ENCODE assay signal across 15 mouse cellular contexts in genomic region chr13:52985508-52986214, GRCm38 (mm10). TPM values are rescaled to one million over a fixed set of nuclear protein-coding genes. Genes with fewer than 3 reads are reported as not detected.
DNase-seq lines count a peak whose midpoint lies in the region; TF ChIP-seq lines count a peak whose summit lies in the region.
"Had no signal": no experiment of that assay in that cellular context is flagged by ENCODE, and none has a peak within 500 bp of the region (broad histone marks: within the 10 kb centered on the region; RNA-seq: fewer than 3 reads in every experiment).

No protein-coding gene starts in this region.

- no peak overlapping the region for H3K4me3 ChIP-seq in midbrain, embryonic 10.5 days
- H3K4me3 ChIP-seq in left cerebral cortex, adult 2 months: no peak overlapping the region
- H3K4me3 ChIP-seq: heart, embryonic 10.5 days; limb, embryonic 13.5 days; neural tube, embryonic 13.5 days had no signal

- H3K4me1 ChIP-seq in midbrain, embryonic 10.5 days: peaks cover 12% of the 10 kb centered on the region

- DNase-seq in 3134 (ENCODE audit: extremely low read depth, insufficient read length, low spot score) (peak; percentile 41), 416B (ENCODE audit: low read depth) (peak; percentile 92)
- DNase-seq in gonadal fat pad, adult 2 months (ENCODE audit: low read depth): peak; percentile 97
- peak; percentile 53 to 56 for DNase-seq in lung, postnatal 4 days
- DNase-seq in midbrain, embryonic 10.5 days (ENCODE audit: low spot score): no peak
- DNase-seq in kidney, postnatal 36 days: no peak
- no peak for DNase-seq in left cerebral cortex, adult 2 months (ENCODE audit: extremely low spot score in 1 of 2, low spot score in 2 of 2)
- DNase-seq: cerebellum, adult 11 months; cerebellum, postnatal 36 days; heart, postnatal 4 days; kidney, adult 8-10 months had no signal

- no peaks in the 10 kb centered on the region for H3K9me3 ChIP-seq in midbrain, embryonic 10.5 days (replicated peaks)
- H3K9me3 ChIP-seq: heart, embryonic 10.5 days; limb, embryonic 13.5 days; neural tube, embryonic 13.5 days had no signal

- H3K27ac ChIP-seq in midbrain, embryonic 10.5 days (replicated peaks): no peak overlapping the region
- no peak overlapping the region for H3K27ac ChIP-seq in left cerebral cortex, adult 2 months
- H3K27ac ChIP-seq: heart, embryonic 10.5 days; hindbrain, postnatal 0 days; limb, embryonic 13.5 days; neural tube, embryonic 13.5 days had no signal

- H3K27me3 ChIP-seq in midbrain, embryonic 10.5 days (ENCODE audit: low read depth, poor library complexity, severe bottlenecking): peaks cover 17% of the 10 kb centered on the region

- H3K36me3 ChIP-seq in midbrain, embryonic 10.5 days: no peaks in the 10 kb centered on the region
- H3K36me3 ChIP-seq: heart, embryonic 10.5 days; limb, embryonic 13.5 days; neural tube, embryonic 13.5 days had no signal

- intact Hi-C loops in left cerebral cortex, adult 2 months (cut with DNase I): loop anchor here (10.0 kb wide), 1 partner anchor 731 kb away; no protein-coding TSS in a partner anchor

- no peak for TF ChIP-seq CTCF in left cerebral cortex, adult 2 months (IDR thresholded peaks at IDR 0.05)

- WGBS in midbrain, embryonic 10.5 days: 85% methylated on average over 12 of the region's 12 CpGs

RNA-seq across cellular contexts. Expression of gene Nfil3, which starts 4.8 kb away (rescaled TPM):
- 5.7 and 6.8 TPM in 2 replicates for polyA plus RNA-seq in gonadal fat pad, adult 2 months (2012; rRNA removed)
- polyA plus RNA-seq in midbrain, embryonic 10.5 days (2016; fragmentation: Nextera tagmentation; extraction: Ambion mirVana): 16.3 and 16.5 TPM in 2 replicates
- 10 to 100 TPM; 17.7 to 28.2 TPM for total RNA-seq in left cerebral cortex, adult 2 months (2021)

RNA-seq across cellular contexts. Expression of gene Auh, which starts 56.2 kb away (rescaled TPM):
- 37.9 and 47.3 TPM in 2 replicates for polyA plus RNA-seq in gonadal fat pad, adult 2 months (2012; rRNA removed)
- 35.2 and 35.8 TPM in 2 replicates for polyA plus RNA-seq in midbrain, embryonic 10.5 days (2016; fragmentation: Nextera tagmentation; extraction: Ambion mirVana)
- total RNA-seq in left cerebral cortex, adult 2 months (2021): 10 to 100 TPM; 92.3 to 99.0 TPM

Comparison
In these comparisons a context has a peak if more than half of its experiments do, and no peak if none do; other contexts are left out.
1. DNase-seq: peak in 3134 (single experiment), 416B (single experiment), gonadal fat pad, adult 2 months (single experiment) and lung, postnatal 4 days (2 of 2); none in midbrain, embryonic 10.5 days (single experiment), kidney, postnatal 36 days (0 of 2) and left cerebral cortex, adult 2 months (0 of 2).